Mouse (Mus musculus) brain, embryonic 18.5 days (tissue): ENCODE results near the gene Gm6657.

Experiments
- DNase-seq: peaks from one replicate; pipeline ENCODE4 v3.0.0-alpha.2; 2012; ENCODE audit warnings: low read depth, low spot score

The Gm6657 gene

GRCm38 (mm10) chr12:78193942-78194341 is at the start of gene Gm6657:
Gene Gm6657 (plus strand): TSS chr12:78194242.
- no peak for DNase-seq

GRCm38 (mm10) chr12:78153308-78154002 is 40.6 kb upstream of the Gm6657 start:
- DNase-seq = peak; percentile 32

GRCm38 (mm10) chr12:78170178-78170577 is 23.9 kb upstream of the Gm6657 start:
- no peak for DNase-seq

- DNase-seq = no peak
Measured at GRCm38 (mm10) chr12:78173945-78174344, 20.1 kb upstream of the Gm6657 start.

GRCm38 (mm10) chr12:78174671-78175070 is 19.4 kb upstream of the Gm6657 start:
- no peak for DNase-seq

- DNase-seq = no peak
Measured at GRCm38 (mm10) chr12:78181452-78181851, 12.6 kb upstream of the Gm6657 start.

GRCm38 (mm10) chr12:78195368-78195767 is 1.3 kb downstream of the Gm6657 start:
- no peak for DNase-seq

GRCm38 (mm10) chr12:78203646-78204045 is 9.6 kb downstream of the Gm6657 start:
- no peak for DNase-seq

- DNase-seq = no peak
Measured at GRCm38 (mm10) chr12:78205915-78206570, 12.0 kb downstream of the Gm6657 start.

- DNase-seq = no peak
Measured at GRCm38 (mm10) chr12:78206571-78206960, 12.5 kb downstream of the Gm6657 start.

- no peak for DNase-seq
Measured at GRCm38 (mm10) chr12:78209856-78210255, 15.8 kb downstream of the Gm6657 start.

- no peak for DNase-seq
Measured at GRCm38 (mm10) chr12:78215490-78215889, 21.4 kb downstream of the Gm6657 start.

- DNase-seq = no peak
Measured at GRCm38 (mm10) chr12:78219191-78219825, 25.3 kb downstream of the Gm6657 start.

GRCm38 (mm10) chr12:78225707-78226518 is 31.9 kb downstream of the Gm6657 start, which contains the start of gene Gphn:
Gene Gphn (plus strand): TSS chr12:78226379.
- DNase-seq = peak; percentile 89

GRCm38 (mm10) chr12:78226519-78226875 is 32.5 kb downstream of the Gm6657 start:
- peak; percentile 87 for DNase-seq

- no peak for DNase-seq
Measured at GRCm38 (mm10) chr12:78227021-78227932, 33.2 kb downstream of the Gm6657 start.

- no peak for DNase-seq
Measured at GRCm38 (mm10) chr12:78228139-78228538, 34.1 kb downstream of the Gm6657 start.

- DNase-seq = no peak
Measured at GRCm38 (mm10) chr12:78232560-78232959, 38.5 kb downstream of the Gm6657 start.

GRCm38 (mm10) chr12:78248366-78248765 is 54.3 kb downstream of the Gm6657 start:
- no peak for DNase-seq

- no peak for DNase-seq
Measured at GRCm38 (mm10) chr12:78249151-78249550, 55.1 kb downstream of the Gm6657 start.
